Mouse (Mus musculus) retina, embryonic 14.5 days (tissue): ENCODE results near the gene Muc5ac.

ENCODE experiments used
- DNase-seq: peaks from one replicate; pipeline ENCODE4 v3.0.0-alpha.2; 2015; ENCODE audit warnings: low spot score

Muc5ac gene

DNA sequence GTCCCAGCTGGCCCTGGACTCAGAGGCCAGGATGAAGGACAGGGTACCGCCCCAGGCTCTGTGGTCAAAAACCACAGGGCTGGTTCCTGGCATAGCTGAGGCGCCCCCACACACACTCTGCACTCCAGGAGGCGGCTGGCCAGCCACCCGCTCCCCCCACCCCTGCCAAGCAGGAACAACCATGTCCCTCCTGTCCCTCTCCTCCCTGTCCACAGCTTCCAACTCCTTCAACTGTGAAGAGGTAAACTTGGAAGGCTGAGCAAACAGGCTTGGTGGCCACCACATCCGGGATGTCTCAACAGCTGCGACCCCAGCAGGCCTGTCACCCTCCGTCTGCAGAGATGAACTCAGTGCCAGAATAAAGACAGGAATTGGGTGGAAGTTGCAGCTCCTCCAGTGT, 47.2 kb downstream of the Muc5ac start:
- DNase-seq: no peak

DNA sequence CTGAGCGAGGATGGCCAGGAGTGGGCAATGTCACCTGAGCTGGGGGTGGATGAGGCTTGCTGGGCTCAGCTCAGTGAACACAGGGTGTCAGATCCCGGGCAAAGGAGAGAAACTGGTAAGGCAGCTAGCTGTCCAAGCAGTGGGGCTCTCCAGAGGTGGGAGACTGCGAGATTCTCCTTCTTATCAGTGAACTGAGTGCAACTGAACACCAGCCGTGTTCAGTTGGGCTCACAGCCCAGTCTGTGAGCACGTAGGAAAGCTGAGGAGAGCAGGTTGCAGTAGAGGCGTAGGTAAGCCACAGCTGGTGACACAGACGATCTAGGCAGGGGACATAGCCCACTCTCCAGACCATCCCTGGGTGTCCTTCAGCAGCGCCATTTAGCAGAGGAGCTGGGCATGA, 47.7 kb downstream of the Muc5ac start:
- DNase-seq: no peak

DNA sequence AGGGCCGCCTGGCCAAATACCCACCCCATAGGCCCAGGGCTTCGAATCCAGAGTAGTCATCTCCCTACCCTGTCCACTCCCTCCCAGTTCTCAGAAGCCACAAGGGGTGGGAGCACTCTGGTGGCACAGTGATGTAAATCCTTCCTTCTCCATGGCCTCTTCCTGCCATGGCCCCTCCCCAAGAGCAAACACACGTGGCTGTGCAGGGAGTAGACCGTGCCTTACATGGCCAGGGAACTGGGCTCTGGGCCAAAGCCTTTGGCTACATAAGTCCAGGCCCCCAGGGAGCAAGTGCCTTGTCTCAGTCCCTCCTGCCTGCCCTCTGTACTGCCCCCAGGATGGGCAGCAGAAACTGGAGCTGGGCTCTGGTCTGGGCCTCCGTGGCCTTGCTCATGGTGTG, 50.0 kb downstream of the Muc5ac start, which contains the start of gene Muc5b:
Gene Muc5b, plus strand, starts transcription at position 292 of the 400 bp plus-strand sequence.
- DNase-seq: no peak

DNA sequence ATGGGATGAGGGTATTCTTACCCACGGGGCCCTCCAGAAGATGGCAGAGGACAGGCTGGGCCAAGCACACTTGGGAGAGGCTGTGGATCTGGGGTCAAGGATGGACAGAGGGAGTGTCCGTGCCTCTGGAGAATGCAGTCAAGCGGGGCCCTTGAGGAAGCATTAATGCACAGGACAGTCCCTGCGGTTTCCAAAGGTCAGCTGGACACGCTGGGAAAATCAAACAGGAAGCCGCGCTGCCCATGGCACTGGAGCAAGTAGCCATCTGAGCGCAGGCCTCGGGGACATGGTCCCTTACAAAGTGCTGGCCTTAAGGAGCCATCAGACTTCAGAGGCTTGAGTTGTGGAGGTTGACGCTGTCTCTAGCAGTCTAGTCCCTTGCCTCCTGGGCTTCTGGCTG, 51.6 kb downstream of the Muc5ac start:
- no peak for DNase-seq

DNA sequence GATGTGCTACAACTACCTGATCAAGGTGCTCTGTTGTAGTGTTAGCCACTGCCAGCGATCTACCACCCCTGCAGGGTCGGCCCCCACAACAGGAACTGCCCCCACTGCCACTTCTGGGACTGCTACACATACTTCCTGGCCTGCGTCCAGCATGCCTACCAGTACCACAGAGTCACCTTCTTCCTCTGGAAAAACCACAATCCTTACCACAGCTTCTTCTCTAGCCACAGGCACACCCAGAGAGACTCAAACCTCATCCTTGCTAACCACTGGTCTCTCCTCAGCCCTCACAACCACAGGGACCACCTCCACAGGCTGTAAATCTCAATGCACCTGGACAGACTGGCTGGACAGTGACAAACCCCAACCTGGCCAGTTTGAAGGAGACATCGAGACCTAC, 72.3 kb downstream of the Muc5ac start:
- no peak for DNase-seq
